Mouse (Mus musculus): ENCODE data around the gene Gipc2.
"Not testable (repeated sequence)": the region's sequence is repeated elsewhere in the genome, so short reads cannot be mapped to it uniquely, and the experiment has no call there.

Gipc2 gene

DNA sequence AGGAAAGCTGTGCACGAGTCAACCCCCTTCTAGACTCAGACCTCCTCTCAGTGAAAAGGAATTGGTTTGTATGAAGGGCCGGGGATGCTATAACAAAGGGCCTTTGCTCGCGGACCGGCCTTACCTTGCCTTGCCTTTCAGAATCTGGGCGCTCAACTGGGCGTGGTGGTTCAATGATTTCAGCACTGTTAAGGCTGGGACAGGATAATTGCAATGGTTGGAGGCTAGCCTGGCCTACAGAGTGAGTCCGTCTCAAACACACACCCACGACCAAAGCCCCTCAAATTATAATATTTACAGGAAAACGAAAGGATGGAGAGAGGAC, at the start of gene Gipc2:
Gene Gipc2, minus strand, starts transcription at position 132 of the 325 bp plus-strand sequence.
- no peak for DNase-seq

DNA sequence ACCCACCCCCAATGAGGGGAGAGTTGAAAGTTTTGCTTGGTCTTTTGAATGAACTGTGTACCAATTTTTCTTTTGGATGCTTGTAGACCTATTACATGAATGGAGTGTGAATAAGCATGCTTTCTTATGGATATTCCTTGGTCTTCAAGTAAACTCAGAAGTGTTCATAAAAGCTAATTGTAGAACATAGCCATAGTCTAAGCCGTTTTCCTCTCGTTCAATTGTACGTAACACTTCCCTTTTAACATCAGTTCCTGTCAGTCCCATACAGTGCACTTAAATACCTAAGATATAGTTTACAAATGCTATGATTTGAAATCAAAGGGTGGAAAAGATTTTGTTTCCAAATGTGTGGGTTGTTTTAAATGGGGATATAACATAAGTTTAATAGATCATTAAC, 47.4 kb upstream of the Gipc2 start:
- DNase-seq = no peak

DNA sequence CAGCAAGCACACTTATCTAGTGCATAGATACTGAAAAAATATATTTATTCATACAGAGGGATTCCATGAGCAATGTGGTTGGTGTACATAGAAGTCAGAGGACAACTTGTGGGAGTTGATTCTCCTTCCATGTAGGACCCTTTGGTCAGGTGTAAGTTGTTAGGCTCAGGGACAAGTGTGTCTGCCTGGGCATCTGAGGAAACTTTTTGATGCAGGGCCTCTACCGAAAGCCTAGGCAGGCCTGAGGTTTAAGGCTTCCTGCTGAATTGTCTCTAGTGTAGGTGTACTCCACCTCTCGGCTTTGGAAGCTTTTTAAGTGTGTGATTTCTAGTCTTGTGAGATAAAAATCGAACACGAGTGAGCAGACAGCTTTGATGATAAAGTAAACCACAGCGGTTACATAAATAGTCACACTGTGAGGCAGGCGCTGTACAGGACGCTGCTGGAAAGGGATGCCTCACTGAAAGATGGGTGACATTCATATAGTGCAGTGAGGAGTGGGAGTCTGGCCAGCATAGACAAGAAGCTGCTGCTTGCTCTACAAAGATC, 45.8 kb upstream of the Gipc2 start:
- no peak for DNase-seq

DNA sequence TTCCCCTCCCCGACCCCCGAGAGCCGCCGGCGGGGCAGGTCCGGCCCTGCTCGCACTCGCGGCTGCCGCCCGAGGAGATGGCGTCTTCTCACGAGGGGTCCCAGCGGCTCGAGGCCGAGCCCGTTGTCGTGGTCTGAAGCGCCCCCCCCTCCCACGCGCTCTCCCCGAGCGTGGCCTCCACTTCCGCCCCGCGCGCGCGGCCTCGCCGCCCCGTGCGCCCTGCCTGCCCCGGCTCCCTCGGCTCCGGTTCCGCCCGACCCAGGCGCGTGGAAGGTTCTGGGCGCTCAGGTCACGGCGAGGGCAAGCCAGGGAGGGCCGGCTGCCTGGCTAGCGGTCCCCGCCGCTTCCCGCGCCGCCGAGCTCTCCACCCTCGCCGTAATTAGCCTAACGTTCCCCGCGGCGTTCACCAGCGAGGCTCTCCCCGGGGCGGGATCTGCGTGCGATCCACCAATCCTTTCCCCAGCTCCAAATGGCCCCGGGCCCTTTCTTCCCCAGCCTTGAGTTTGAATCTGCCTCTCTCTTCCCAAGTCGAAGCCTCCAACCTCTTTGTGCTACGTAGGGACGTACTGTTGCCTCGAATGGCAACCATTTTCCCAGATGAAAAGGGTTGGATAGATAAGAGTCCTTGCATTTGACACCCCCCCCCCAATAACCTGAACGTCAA, 44.8 kb upstream of the Gipc2 start:
- peak; percentile 62 to 86 for DNase-seq

DNA sequence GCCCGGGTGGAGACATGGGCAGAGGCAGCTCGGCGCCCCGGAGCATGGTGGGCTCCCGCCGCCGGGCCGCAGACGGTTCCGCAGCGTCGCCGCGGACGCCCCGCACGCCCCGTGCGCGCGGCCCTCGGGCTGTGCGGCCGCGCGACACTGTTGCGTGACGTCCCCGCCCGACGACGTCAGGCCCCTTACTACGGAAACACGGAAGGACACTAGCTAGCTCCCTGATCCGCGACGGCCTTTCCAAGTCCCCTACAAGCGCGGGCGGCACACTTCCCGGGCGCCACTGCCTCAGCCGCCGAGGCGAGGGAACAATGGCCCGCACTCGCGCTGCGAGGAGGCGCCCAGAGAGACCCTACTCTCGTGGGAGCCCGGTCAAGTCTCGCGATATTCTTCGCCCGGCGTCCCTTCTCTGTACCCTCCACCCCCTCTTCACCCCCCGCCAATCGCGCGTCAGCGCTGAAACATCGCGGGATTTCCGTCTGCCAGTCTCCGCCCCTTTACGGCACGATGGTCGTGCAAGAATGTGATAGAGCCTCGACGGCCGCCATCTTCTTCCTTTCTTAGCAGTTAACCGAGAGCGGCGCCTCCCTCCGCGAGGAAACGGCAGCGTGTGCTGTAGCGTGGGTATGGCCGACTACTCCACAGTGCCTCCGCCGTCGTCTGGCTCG, 44.1 kb upstream of the Gipc2 start, which contains the start of the genes Dnajb4 and Fubp1:
Gene Dnajb4, minus strand, starts transcription at position 336 of the 668 bp plus-strand sequence.
Gene Fubp1, plus strand, starts transcription at position 456 of the 668 bp plus-strand sequence.
- peak; percentile 99 to 100 for DNase-seq

DNA sequence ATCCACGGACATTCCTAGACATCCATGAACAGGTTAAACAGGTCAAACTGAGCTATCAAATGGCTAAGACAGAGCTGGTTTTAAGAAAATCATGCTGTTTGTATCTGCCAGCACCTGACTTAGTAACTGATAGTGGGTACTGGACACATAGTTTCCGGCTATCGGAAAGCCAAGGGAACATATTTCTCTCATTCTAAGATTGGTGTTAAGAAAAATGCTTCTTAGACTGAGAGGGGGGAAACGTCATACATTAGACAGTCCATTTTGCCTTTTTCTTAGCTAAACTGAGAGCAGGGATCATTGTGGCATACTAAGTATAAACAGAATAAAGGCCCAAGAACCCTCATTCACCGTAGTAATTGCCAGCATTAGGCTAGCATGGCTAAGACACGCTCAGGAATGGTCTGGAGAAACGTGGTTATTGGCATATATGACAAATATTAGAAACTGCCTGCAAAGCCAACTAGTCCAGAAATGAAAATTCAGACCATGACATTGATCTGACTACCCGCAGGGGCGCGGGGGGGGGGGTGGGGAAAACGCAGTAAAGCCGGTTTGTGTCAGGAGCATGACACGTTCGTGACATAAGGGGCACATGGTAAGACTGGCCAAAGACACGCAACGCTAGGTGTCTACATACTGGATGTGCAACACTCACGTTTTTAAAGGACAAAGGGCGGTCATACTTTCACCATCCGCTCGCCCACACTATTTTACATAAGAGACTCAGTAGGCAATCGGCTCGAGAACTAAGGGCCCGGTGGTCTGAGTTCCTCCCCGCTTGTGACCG, 43.3 kb upstream of the Gipc2 start:
- peak in 1 of 2 experiments; percentile 36 for DNase-seq

DNA sequence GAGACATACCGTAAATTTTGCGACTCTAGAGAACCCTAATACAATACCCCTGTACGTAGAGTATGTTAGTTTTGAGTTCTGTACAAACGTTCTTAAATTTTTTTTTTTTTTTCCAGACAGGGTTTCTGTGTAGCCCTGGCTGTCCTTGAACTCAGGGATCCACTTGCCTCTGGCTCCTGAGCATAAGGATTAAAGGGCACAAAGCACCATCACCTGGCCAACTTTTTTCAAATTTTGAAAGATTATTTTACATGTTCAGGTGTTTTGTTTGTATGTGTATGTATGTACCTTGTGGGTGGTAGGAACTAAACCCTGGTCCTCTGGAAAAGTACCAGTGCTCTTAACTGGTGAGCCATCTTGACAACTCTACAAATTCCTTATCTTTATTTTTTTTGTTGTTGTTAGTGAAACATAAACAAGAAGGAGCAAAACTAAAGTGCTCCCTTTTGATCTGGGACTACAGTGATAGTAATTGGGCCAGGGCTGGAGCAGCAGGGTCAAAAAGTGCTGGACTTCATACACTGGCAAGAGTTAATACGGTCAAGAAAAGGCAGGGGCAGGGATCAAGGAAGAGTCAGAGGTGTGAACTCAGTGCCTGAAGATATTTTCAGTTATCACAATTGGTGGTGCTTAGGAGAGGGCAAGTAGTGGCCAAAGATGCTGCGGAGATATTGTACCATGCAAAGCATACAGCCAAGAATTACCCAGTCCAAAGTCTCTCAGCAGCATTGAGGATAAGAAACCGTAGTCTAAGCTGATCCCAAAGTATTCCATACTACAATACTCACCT, 42.3 kb upstream of the Gipc2 start:
- no peak for DNase-seq

DNA sequence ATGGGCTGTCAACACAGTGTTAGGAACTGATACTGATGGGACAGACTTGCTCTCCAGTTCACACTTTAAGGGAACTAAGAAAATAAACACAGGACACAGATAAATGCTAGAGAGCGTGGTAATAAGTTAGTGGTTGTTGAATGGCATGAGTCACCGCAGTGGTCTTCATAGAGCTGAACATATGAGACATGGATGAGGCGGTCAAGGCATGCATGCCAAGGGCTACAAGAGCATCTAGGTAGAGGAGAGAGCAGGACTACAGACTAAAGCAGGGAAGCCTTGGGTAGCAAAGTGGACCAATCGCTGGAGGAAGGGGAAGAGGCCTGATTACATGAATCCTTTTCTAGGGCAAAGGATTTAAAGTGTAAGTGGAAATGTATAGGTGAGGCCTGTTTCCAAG, 41.1 kb upstream of the Gipc2 start:
- DNase-seq = no peak

DNA sequence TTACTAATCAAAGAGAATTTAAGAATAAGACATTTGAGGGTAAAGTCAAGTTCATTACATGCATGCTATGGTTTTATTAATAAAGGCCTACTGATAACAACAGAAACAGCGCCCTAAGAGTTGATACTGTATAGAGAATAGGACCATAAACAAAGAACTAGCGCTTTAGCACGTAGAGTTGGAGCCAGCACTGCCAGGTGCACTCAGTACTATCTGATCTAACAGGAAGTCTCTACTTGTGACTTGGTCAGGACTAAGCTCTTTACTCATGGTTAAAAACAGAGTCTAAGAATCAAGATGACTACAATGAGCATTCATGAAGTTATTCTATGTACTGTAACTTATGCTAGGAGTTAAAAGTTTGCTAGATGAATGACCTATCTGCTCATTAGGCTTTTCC, 38.5 kb upstream of the Gipc2 start:
- no peak for DNase-seq

DNA sequence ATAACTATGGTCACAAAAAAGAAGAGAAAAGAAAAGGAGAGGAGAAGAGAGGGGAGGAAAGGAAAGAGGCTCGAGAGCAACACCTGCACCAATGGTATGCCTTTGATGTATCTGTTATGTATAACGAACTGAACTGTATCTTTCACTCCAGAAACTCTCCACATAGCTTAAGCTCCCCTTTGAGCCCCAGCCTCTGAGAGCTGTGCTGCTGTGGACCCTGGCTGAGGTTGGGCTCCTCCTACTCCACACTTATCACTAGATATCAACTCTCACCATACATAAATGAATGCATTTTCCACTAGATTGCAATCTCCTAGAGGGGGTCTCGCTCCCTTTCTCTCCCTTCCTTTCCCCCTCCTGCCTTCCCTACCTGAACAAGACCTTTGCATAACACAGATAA, 38.0 kb upstream of the Gipc2 start:
- DNase-seq = no peak

DNA sequence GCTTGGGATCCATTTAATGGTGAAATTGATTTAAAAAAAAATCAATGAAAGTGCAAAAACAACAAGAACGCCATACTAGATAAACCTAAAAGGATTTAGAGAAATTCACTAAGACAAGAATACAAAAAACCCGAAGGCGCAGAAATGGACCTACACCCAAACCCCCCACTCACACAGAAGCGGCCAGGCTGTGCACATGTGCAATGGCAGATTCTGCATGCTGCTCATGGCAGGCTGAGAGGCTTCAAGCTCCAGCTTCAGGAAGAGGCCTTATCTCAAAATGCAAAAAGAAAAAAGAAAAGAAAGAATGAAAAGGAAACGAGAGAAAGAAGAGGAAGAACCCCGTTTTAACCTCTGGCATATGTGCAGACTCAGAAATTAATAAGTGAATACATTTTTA, 37.4 kb upstream of the Gipc2 start:
- DNase-seq = no peak

DNA sequence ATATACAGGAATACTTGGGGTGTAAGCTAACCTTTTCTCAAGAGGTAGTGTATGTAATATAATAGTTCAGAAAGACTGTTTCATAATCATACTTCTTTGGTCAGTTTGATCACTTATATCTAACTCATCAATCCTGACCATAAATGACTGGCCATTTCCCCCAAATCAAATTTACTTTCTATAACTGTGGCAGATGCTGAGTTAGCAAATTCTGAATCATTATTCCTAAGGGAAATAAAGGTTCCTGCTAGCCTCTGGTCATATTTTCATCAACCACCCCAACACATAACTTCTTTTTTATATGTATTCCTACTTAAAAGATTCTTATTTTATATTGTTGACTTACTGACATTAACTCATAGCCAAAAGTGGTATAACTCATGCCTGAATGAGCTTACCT, 36.9 kb upstream of the Gipc2 start:
- no peak for DNase-seq

DNA sequence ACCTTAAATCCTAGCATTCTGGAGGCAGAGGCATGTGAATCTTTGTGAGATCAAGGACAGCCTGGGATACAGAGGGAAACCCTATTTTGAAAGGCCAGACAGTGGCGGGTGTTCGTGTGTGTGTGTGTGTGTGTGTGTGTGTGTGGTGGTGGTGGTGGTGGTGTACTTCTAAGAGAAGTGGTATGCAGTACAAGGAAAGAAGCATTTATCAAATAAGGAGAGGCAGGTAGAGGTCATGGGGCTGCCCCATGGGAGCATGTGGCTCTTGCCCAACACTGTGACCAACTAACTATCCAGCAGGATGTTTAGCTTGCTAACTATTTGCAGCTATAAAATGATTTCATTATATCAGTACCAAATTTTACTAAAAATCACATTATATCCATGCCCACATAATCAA, 35.6 kb upstream of the Gipc2 start:
- DNase-seq = no peak

DNA sequence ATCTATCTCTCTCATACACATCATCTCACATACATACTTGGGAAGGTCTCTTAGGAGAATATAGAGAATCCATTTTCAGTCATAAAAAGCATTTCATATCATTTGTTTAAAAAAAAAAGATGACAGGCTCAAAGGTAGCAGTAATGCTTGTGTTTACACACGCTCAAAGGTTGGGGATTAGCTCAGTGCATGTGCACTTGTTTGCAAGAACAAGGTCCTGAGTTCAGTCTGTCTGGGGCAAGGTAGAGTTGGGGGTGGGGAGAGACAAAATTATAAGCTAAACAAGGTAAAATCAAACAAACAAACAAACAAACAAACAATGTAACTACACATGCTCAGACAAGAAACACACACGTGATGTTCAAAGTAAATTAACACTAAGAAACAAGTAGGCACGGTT, 35.2 kb upstream of the Gipc2 start:
- no peak for DNase-seq

DNA sequence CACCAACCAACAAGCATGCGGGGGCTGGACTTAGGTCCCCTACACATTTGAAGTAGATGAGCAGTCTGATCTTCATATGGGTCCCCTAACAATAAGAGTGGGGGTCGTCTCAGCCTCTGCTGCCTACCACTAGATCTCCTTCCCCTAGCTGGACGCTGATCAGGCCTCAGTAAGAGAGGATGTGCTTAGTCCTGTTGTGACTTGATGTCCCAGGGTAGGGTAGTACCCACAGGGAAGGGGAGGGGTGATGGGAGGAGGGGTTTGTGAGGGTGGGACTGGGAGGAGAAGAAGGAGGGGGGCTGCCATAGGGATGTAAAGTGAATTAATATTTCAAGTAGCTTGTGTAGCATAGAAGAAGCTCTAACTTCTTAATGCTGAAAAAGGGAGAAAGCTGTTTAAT, 33.1 kb upstream of the Gipc2 start:
- no peak for DNase-seq

DNA sequence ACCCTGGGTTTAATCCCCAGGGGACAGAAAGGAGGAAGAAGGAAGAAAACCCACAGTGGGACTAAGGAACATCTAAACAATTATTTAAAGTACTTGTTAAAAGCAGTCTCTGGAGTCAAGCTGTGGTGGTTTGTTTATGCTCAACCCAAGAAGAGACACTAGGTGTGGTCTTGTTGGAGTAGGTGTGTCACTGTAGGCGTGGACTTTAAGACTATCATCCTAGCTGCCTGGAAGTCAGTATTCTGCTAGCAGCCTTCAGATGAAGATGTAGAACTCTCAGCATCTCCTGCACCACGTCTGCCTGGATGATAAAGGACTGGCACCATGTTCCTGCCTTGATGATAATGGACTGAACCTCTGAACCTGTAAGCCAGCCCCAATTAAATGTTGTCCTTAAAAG, 31.2 kb upstream of the Gipc2 start:
- DNase-seq = not testable (repeated sequence)

DNA sequence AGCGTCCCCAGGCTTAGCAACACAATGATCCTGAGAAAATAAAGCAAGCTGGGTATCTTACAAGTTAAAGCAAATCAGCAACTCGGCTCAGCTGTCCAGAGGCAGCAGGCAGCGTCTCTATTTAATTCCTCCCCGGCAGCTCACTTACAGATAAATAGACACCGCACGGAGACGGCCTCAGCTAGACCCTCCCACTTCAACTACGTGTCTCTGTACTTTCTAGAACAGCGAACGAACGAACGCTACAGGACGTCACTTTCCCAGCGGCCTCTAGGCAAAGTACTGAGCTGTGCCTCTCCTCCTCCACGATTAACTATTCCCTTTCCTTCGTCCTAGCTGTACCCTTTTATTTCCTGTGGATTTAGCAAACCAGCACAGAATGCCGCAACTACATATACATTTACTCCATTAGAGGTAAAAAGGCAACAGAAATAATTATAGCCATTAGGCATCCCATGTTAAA, 27.6 kb upstream of the Gipc2 start:
- DNase-seq = peak; percentile 89 to 94

DNA sequence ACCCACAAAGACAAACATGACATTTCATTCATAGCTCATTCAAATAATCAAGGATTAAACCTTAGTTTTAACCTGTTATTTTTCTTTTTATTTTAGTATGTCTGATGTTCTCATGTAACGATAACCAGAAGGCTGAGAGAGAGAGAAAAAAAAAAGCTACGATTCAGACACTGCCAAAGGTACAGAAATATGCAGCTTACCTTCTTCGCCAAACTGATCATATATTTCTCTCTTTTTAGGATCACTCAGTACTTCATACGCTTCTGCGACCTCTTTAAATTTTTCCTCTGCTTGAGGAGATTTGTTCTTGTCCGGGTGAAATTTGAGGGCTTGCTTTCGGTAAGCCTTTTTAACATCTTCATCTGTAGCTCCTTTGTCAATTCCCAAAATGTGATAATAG, 27.1 kb upstream of the Gipc2 start:
- DNase-seq = no peak

DNA sequence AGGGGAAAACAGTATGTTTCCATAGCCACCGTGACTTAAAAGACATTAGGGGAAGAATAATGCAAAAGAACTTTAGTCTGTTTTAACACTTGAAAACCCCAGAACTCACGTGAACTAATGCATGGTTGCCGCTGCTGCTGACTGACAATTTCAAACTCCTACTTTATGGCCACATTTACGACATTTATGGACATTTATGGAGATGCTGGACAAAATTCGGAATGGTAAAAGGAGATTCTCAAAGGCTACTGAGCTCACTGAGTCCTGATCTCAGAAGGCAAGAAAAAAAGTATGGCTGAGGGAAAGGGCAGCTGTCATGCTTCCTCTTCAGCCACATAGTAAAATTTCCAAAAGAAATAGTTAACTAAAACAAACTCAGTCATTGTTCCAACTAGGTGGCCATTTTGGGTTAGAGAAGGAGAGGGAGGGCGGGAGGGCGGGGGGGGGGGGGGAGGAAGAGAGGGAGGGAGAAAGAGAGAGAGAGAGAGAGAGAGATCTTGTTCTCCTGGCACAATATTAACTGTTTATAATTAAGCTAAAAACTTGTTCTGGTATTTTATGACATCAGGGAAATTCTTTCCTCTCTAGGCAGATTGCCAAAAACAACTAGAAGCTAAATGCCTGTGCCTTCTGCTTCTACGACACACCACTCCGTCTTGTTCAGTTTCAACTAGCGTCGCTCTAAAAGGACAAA, 26.4 kb upstream of the Gipc2 start:
- DNase-seq = no peak

DNA sequence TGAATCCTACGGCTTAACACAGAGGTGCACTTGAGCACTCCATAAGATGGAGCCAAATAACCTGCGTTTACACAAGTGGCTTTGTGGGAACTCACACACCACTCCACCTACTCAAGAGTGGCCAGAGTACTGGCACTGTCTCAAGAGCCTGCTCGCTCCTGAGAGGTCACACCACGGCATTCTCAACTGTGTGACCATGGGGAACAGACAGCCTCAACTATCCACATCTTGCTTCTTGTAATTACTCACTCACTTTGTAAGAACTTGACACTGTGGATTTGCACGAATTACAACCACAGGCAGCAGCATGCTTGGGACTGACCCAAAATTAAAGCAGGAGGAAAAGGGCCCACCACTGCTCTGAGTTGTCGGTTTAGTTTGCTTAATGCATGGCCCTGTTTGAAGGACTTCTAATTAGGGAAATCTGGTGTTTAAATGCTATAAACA, 25.8 kb upstream of the Gipc2 start:
- peak; percentile 57 to 73 for DNase-seq

DNA sequence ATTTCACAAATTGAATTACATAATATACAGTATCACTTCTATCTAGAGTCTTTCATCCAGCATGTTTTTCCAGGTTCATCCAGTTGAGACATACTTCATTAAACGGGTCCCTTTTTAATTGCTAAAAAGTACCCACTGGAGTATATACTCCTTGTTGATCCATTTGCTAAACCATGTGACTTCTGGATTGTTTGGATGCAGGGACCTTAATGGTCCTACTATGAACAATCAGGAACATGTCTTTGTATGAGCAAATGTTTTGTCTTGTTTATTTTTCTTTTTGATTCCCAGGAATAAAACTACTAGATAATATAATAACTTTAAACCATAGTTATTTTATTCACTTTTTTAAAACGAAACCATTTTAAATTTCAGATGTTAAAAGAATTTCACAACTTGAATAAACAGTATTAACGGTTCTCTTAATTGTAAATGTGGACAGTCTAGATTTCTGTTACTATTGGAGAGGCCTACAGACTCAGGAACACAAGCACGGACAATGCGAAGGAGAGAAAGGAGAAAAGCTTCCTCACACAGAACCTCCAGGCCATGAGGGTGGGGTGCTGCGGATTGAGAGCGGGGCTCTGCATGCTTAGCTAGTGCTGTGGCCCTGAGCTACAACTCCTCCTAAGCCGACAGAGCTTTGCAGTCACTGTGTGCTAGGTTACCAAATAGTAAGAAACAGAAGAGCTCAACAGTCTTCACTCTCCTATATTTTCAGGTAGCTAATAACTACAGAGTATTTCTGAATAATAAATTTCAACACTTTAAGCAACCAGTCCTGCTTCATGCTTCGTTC, 24.8 kb upstream of the Gipc2 start:
- no peak for DNase-seq

Measured in kidney, postnatal 25 days (tissue).